Mouse (Mus musculus): Measurements from ENCODE around the gene Cul9.

GRCm38 (mm10) chr17:46525579-46526307 is 20.4 kb downstream of the Cul9 start:
- TF ChIP-seq POLR2A (IDR thresholded peaks at IDR 0.05; ENCODE audit: borderline replicate concordance, extremely low read depth, insufficient read depth, insufficient read length, poor library complexity, severe bottlenecking), result no peak
- TF ChIP-seq CTCF (IDR thresholded peaks at IDR 0.05; ENCODE audit: borderline replicate concordance, extremely low read depth, insufficient read depth, insufficient read length), result peak; percentile 94

Data from brain, embryonic 14.5 days (tissue).